Mouse (Mus musculus) heart, embryonic 14.5 days (tissue): ENCODE data around the gene Stx6. TPM values are rescaled to one million over a fixed set of nuclear protein-coding genes. Genes with fewer than 3 reads are reported as not detected.

Source experiments
- ATAC-seq: fragments of 200-750 bp; cut with Nextera tagmentation; 2 replicates; pipeline ENCODE4 v1.8.0; 2017; ENCODE audit warnings: low read depth, moderate TSS enrichment; ENCODE audit not compliant: insufficient number of reproducible peaks, insufficient read depth, low FRiP score
- H3K27ac ChIP-seq, 2 experiments: fragments of 200-500 bp in 1 of 2; fragments of 300-500 bp in 1 of 2; sonication (generic) in 1 of 2; replicated peaks in 1 of 2; 2 replicates each; pipeline ENCODE4 v1.5.1; 2012 to 2014; ENCODE audit warnings: low read depth in 2 of 2, low read length in 2 of 2, control low read depth in 1 of 2, mild to moderate bottlenecking in 1 of 2, mixed read lengths in 1 of 2; ENCODE audit not compliant: control insufficient read depth in 1 of 2, insufficient read depth in 1 of 2
- H3K27me3 ChIP-seq: fragments of 300-500 bp; sonication (generic); 2 replicates; pipeline ENCODE4 v1.6.1; 2014; ENCODE audit warnings: mild to moderate bottlenecking, low read length, control low read depth; ENCODE audit not compliant: control insufficient read depth, insufficient read depth
- H3K36me3 ChIP-seq: fragments of 300-500 bp; sonication (generic); 2 replicates; pipeline ENCODE4 v1.6.1; 2014; ENCODE audit warnings: mild to moderate bottlenecking, control low read depth, low read length, mixed read lengths; ENCODE audit not compliant: control insufficient read depth, insufficient read depth
- H3K4me1 ChIP-seq, 2 experiments: fragments of 200-500 bp in 1 of 2; fragments of 300-500 bp in 1 of 2; sonication (generic) in 1 of 2; 2 replicates each; pipeline ENCODE4 v1.6.1; 2012 to 2014; ENCODE audit warnings: low read length in 2 of 2, control low read depth in 1 of 2, mixed read lengths in 1 of 2; ENCODE audit not compliant: control insufficient read depth in 2 of 2, insufficient read depth in 2 of 2
- H3K4me2 ChIP-seq: fragments of 300-500 bp; sonication (generic); 2 replicates; pipeline ENCODE4 v1.6.1; 2014; ENCODE audit warnings: mild to moderate bottlenecking, low read length
- H3K4me3 ChIP-seq, 2 experiments: fragments of 200-500 bp in 1 of 2; fragments of 300-500 bp in 1 of 2; sonication (generic) in 1 of 2; 2 replicates each; pipeline ENCODE4 v1.5.1; 2012 to 2014; ENCODE audit warnings: low read length in 2 of 2, mild to moderate bottlenecking in 2 of 2, control low read depth in 1 of 2, low read depth in 1 of 2, moderate library complexity in 1 of 2; ENCODE audit not compliant: control insufficient read depth in 1 of 2, insufficient read depth in 1 of 2
- H3K9ac ChIP-seq: fragments of 300-500 bp; sonication (generic); 2 replicates; pipeline ENCODE4 v1.6.1; 2014; ENCODE audit warnings: mild to moderate bottlenecking, low read length
- H3K9me3 ChIP-seq: fragments of 300-500 bp; sonication (generic); 2 replicates; pipeline ENCODE4 v1.6.1; 2016; ENCODE audit warnings: low read length, control low read depth; ENCODE audit not compliant: control insufficient read depth
- WGBS: fragments of 180-500 bp; shearing (Covaris S2); extraction: QIAGEN DNeasy Blood & Tissue Kit; methylation state at CpG from one replicate; pipeline ENCODE4 v1.1.7; 2014; 5-methylcytosine and 5-hydroxymethylcytosine counted together
- polyA plus RNA-seq: library from polyadenylated mRNA; unstranded; fragments of >200 nt; fragmentation: Nextera tagmentation; extraction: Ambion mirVana; gene quantifications from 2 replicates; pipeline ENCODE4 v1.2.1, GENCODE M21; 2014

Stx6 gene
- polyA plus RNA-seq, 1 experiment from 2014 or later: 56.4 TPM

DNA sequence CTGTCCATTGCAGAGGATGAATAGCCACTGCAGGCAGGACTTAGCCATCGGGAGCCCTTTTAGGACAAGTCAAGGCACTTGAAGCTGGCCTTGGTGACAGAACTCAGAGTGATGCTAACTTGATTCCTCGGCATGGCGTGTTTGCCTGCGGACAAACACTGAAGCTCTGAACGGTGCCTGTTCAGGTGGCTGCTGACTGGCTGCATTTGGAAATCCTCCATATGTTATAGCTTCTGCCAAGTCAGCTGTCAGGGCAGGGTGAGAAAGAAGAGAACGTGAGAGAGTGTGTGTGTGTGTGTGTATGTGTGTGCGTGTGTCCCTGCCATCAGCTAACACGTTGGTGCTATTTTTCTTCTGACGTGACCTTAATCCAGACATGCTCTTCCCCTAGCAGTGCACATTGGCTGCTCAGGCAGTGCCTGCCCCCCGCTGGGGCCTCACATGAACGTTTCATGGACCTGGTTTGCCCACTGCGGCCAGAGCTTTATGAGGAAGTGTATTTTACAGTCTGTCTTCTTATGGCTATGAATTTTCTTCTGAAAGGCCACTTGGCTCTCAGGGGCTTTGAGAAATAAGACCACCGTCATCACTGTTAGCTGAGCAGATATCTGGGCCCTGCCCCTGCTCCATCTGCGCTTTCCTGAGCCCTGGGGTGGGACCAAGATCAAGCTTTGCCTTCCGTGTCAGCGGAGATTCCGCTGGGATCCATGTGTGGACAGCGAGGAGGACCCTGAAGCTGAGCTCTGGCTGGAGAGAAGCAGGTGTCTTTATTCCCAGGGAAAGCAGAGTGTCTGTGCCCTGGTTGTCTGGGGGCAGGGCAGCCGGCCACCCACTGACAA, 47.5 kb downstream of the Stx6 start:
- peak overlapping the region; percentile 51; the same call in 1 of the 2 replicates for H3K9ac ChIP-seq
- peaks cover 41% of the 10 kb centered on the region for H3K36me3 ChIP-seq
- H3K4me2 ChIP-seq: peak overlapping the region; percentile 35
- H3K27ac ChIP-seq: peak overlapping the region; percentile 69 to 72
- H3K4me3 ChIP-seq: no peak overlapping the region
- ATAC-seq: peak; percentile 51
- H3K4me1 ChIP-seq: peaks cover 32 to 48% of the 10 kb centered on the region in 2 experiments
- H3K27me3 ChIP-seq: no peaks in the 10 kb centered on the region
- 40% methylated on average over 19 of the region's 19 CpGs for WGBS
- no peaks in the 10 kb centered on the region for H3K9me3 ChIP-seq

DNA sequence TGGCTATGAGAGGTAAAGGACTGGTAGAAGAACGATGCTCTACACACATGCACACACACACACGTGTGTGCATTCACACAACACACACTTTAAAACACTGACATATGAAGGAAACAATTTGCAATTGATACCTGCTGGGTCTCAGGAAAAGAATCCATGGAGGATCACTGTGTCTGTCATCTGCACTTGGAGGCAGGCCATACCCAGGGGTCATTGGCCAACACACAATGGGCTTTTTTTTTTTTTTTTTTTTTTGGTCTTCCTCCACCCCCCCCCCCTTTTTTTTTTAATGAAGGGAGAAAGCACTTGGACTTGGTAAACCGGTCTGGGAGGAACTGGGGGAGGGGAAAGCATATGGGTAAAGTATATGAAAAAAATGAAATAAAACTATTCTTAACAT, 49.3 kb downstream of the Stx6 start:
- H3K27me3 ChIP-seq: no peaks in the 10 kb centered on the region
- H3K27ac ChIP-seq: no peak overlapping the region
- H3K4me2 ChIP-seq: no peak overlapping the region
- no peak overlapping the region for H3K9ac ChIP-seq
- ATAC-seq: no peak
- 85% methylated on average over 3 of the region's 3 CpGs for WGBS
- H3K36me3 ChIP-seq: peaks cover 30% of the 10 kb centered on the region
- peaks cover 42 to 54% of the 10 kb centered on the region in 2 experiments for H3K4me1 ChIP-seq
- H3K4me3 ChIP-seq: no peak overlapping the region
- no peaks in the 10 kb centered on the region for H3K9me3 ChIP-seq

DNA sequence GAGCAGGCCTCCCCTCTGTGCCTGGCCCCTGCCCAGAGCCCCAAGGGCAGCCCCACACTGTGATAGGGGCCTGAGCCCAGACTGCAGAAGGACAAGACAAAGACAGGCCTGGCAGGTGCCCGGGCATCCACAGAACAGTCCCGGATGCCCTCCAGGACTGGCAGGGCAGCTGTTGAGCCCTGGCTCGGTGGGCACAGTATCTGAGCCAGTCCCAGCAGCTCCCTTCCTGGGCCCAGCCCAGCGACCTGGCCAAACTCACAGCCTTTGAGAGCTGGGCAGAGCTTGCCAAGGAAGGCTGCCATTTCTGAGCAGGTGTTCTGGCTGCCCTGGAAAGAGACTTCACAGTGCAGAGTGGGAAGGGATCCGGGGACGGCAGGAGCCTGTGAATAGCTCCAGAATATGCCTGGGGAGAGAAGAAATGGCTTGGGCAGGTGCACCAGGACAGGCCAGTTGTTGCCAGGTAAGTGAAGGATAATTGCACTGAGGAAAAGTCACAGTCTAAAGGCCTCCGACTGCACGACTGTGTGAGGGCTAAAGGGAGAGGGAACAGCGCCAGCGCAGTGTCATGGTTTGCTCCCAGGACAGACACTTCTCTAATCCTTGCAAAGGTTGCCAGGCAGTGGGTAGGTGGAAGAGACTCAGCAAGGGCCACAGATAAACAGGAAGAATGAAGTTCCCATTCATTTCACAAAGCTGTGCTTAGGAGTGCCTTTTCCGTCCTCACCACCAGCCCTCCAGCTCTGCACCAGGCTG, 51.7 kb downstream of the Stx6 start:
- Histone ChIP-seq H3K27me3 (no peaks in the 10 kb centered on the region), H3K36me3 (peaks cover 28% of the 10 kb centered on the region), H3K9me3 (no peaks in the 10 kb centered on the region), H3K9ac (no peak overlapping the region), H3K4me3 (no peak overlapping the region), H3K4me2 (no peak overlapping the region), H3K27ac (no peak overlapping the region), H3K4me1 (peaks cover 41 to 53% of the 10 kb centered on the region in 2 experiments)
- 74% methylated on average over 11 of the region's 11 CpGs for WGBS
- ATAC-seq: no peak

DNA sequence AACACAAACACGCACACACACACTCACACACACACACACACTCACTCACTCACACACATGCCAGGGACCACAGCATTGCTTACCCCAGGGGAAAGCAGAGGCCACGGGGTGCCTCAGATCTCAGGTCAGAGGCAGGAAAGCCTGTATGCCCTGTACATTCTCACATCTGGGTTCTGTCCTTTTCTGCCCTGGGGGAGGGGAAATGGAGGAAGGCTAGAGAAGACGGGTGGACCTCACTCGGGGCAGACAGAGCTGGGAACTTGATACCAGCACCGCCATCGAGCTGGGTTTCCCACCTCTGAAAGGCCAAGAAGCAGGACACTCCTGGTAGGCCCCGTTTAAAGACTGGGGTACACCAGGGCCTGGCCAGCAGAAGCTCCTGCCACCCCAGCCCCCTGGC, 52.5 kb downstream of the Stx6 start:
- no peak for ATAC-seq
- H3K36me3 ChIP-seq: peaks cover 29% of the 10 kb centered on the region
- 29% methylated on average over 7 of the region's 7 CpGs for WGBS
- H3K27me3 ChIP-seq: no peaks in the 10 kb centered on the region
- H3K9me3 ChIP-seq: no peaks in the 10 kb centered on the region
- peak overlapping the region in 1 of 2 experiments; percentile 17; a peak in 1 of 4 replicates for H3K27ac ChIP-seq
- H3K9ac ChIP-seq: no peak overlapping the region; the same call in 1 of the 2 replicates
- H3K4me2 ChIP-seq: no peak overlapping the region
- no peak overlapping the region for H3K4me3 ChIP-seq
- peaks cover 33 to 48% of the 10 kb centered on the region in 2 experiments for H3K4me1 ChIP-seq

DNA sequence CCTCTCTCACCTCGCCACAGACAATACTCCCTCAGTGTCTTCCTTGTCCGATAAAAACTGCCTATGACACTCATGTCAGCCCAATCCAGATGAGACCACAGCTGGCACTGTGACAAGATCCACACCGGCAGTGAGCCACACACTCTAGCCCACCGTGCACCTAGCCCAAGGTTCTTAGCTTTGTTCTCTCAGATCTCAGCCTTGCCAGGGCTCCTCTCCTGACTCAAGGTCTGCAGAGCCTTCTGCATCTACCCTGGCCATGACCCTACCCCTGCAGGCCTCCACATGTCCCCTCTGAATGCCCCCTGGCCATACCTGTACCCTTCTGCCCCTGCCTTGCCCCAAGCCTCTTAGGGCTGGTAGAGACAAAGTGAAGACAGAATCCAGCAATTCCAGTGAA, 53.6 kb downstream of the Stx6 start:
- H3K27ac ChIP-seq: peak overlapping the region; percentile 52 to 70; a peak in 3 of 4 replicates
- WGBS: 31% methylated on average over 4 of the region's 4 CpGs
- no peaks in the 10 kb centered on the region for H3K9me3 ChIP-seq
- no peak for ATAC-seq
- H3K9ac ChIP-seq: peak overlapping the region; percentile 61
- no peak overlapping the region for H3K4me2 ChIP-seq
- H3K36me3 ChIP-seq: peaks cover 34% of the 10 kb centered on the region
- H3K4me3 ChIP-seq: no peak overlapping the region
- peaks cover 28 to 42% of the 10 kb centered on the region in 2 experiments for H3K4me1 ChIP-seq
- no peaks in the 10 kb centered on the region for H3K27me3 ChIP-seq

DNA sequence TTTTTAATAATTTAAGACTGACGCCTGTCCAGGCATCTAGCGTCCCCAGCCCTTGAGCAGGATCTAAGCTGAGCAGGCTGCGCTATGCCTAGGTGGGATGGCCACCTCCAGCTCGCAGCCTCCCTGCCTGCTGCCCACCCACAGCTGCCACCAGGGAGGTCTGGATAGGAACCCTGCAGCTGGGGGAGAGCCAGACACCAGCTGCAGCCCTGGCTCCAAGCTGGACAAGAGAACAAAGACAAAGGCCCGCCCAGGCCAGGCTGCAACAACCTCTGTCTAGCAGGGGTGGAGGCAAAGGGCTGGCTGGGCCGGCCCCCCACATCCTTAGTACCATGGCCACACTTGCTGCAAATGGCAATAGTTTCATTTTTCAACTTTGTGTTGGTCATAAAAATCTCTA, 54.0 kb downstream of the Stx6 start:
- Histone ChIP-seq H3K27me3 (no peaks in the 10 kb centered on the region), H3K36me3 (peaks cover 34% of the 10 kb centered on the region), H3K9me3 (no peaks in the 10 kb centered on the region), H3K27ac (peak overlapping the region; percentile 52 to 70; a peak in 3 of 4 replicates), H3K4me2 (no peak overlapping the region), H3K4me1 (peaks cover 28 to 42% of the 10 kb centered on the region in 2 experiments), H3K4me3 (no peak overlapping the region), H3K9ac (peak overlapping the region; percentile 61)
- 41% methylated on average over 6 of the region's 6 CpGs for WGBS
- peak; percentile 19; the same call in 1 of the 2 replicates for ATAC-seq

DNA sequence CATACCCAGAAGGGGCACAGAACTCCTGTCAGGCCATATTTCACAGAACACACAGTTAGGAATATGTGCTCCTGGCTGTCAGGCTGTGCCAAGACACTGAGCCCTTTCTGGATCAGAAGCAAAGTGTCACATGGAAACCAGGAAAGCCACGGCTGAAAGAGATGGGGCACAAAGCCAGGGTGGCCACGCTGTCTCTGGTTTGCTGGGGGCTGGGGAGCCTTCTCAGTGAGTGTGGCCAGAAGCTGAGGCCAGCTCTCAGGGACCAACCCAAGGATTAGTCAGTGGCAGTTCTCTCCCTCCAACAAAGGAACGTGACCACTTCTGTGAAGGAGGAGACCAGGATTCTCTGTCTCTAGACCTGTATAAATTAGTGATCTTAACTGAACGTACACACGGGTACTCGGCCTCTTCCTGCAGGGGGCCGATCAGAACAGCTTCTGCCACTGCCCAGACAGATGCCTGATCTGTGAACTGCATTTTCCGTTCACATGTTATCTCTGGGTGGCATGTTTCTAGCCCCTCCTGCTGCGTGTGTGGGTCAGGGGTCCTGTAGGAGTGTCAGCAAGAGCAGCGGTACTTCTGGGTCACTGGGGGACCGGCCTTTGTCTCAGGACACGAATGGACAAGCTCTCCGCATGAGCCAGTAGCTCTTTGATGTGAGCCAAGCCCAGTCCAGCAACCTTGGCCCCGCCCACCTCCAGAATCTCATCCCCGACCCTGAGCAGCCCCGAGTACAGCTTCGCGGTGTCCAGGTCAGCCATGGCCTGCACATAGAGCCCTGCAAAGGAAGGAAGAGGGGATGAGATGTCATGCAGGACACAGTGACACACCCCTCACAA, 54.6 kb downstream of the Stx6 start:
- H3K4me3 ChIP-seq: no peak overlapping the region
- peak overlapping the region; percentile 66 to 70 for H3K27ac ChIP-seq
- H3K27me3 ChIP-seq: no peaks in the 10 kb centered on the region
- 0 out of 2 replicates have a peak, but pooled peaks have one; percentile 11 for ATAC-seq
- peak overlapping the region; percentile 61; the same call in 1 of the 2 replicates for H3K9ac ChIP-seq
- H3K4me2 ChIP-seq: peak overlapping the region; percentile 14; the same call in 1 of the 2 replicates
- H3K36me3 ChIP-seq: peaks cover 36% of the 10 kb centered on the region
- 26% methylated on average over 18 of the region's 18 CpGs for WGBS
- H3K4me1 ChIP-seq: peaks cover 28 to 42% of the 10 kb centered on the region in 2 experiments
- no peaks in the 10 kb centered on the region for H3K9me3 ChIP-seq
